Mouse (Mus musculus): ENCODE results near the gene Slc16a11. TPM values are rescaled to one million over a fixed set of nuclear protein-coding genes. Genes with fewer than 3 reads are reported as not detected.

Gene Slc16a11
- polyA plus RNA-seq, 1 experiment from 2014 or later = 1.5 TPM

GRCm38 (mm10) chr11:70239541-70240279, 27.2 kb downstream of the Slc16a11 start, which contains the start of the genes Gm21988 and Rnasek:
Gm21988 (minus strand) TSS chr11:70239830.
Rnasek (minus strand) TSS chr11:70239842.
- Histone ChIP-seq H3K27me3 (peaks cover 8% of the 10 kb centered on the region), H3K9ac (peak within 1 kb of the TSS; percentile 90), H3K4me3 (peak within 1 kb of the TSS; percentile 95), H3K4me2 (replicated peaks) (peak within 1 kb of the TSS; percentile 98), H3K4me1 (peaks cover 31% of the 10 kb centered on the region), H3K9me3 (no peaks in the 10 kb centered on the region), H3K36me3 (peaks cover 13% of the 10 kb centered on the region), H3K27ac (peak within 1 kb of the TSS; percentile 67)
- peak; percentile 46 for ATAC-seq (ENCODE audit: low FRiP score, low read depth)
- WGBS = under 1% methylated on average over 30 of the region's 35 CpGs

GRCm38 (mm10) chr11:70242591-70242990, 30.0 kb downstream of the Slc16a11 start:
- Histone ChIP-seq H3K27me3 (peaks cover 24% of the 10 kb centered on the region), H3K9me3 (no peaks in the 10 kb centered on the region), H3K4me2 (replicated peaks) (no peak overlapping the region), H3K4me3 (no peak overlapping the region), H3K4me1 (peaks cover 17% of the 10 kb centered on the region), H3K36me3 (no peaks in the 10 kb centered on the region), H3K9ac (no peak overlapping the region), H3K27ac (no peak overlapping the region)
- ATAC-seq (ENCODE audit: low FRiP score, low read depth) = no peak
- 67% methylated on average over 11 of the region's 11 CpGs for WGBS

- H3K9me3 ChIP-seq = no peaks in the 10 kb centered on the region
- H3K27ac ChIP-seq = no peak overlapping the region
- 51% methylated on average over 9 of the region's 9 CpGs for WGBS
- H3K4me2 ChIP-seq (replicated peaks) = no peak overlapping the region
- peaks cover 60% of the 10 kb centered on the region for H3K27me3 ChIP-seq
- no peak for ATAC-seq (ENCODE audit: low FRiP score, low read depth)
- H3K4me1 ChIP-seq = no peaks in the 10 kb centered on the region
- H3K4me3 ChIP-seq = no peak overlapping the region
- no peaks in the 10 kb centered on the region for H3K36me3 ChIP-seq
- no peak overlapping the region for H3K9ac ChIP-seq
Observed at GRCm38 (mm10) chr11:70247136-70247845, 34.7 kb downstream of the Slc16a11 start.

- Histone ChIP-seq H3K9ac (no peak overlapping the region), H3K4me1 (peaks cover 10% of the 10 kb centered on the region), H3K4me3 (no peak overlapping the region), H3K4me2 (replicated peaks) (no peak overlapping the region), H3K36me3 (no peaks in the 10 kb centered on the region), H3K9me3 (no peaks in the 10 kb centered on the region), H3K27me3 (peaks cover 78% of the 10 kb centered on the region), H3K27ac (no peak overlapping the region)
- ATAC-seq (ENCODE audit: low FRiP score, low read depth) = no peak
- WGBS = 69% methylated on average over 11 of the region's 11 CpGs
Observed at GRCm38 (mm10) chr11:70250150-70250549, 37.6 kb downstream of the Slc16a11 start.

- H3K27me3 ChIP-seq = peaks cover 83% of the 10 kb centered on the region
- peaks cover 14% of the 10 kb centered on the region for H3K4me1 ChIP-seq
- H3K9ac ChIP-seq = no peak overlapping the region
- H3K36me3 ChIP-seq = no peaks in the 10 kb centered on the region
- ATAC-seq (ENCODE audit: low FRiP score, low read depth) = no peak
- no peaks in the 10 kb centered on the region for H3K9me3 ChIP-seq
- no peak overlapping the region for H3K27ac ChIP-seq
- 81% methylated on average over 8 of the region's 8 CpGs for WGBS
- H3K4me2 ChIP-seq (replicated peaks) = no peak overlapping the region
- H3K4me3 ChIP-seq = no peak overlapping the region
Observed at GRCm38 (mm10) chr11:70251853-70252252, 39.3 kb downstream of the Slc16a11 start.

GRCm38 (mm10) chr11:70254337-70254736, 41.8 kb downstream of the Slc16a11 start:
- Histone ChIP-seq H3K4me3 (peak overlapping the region; percentile 37), H3K9me3 (no peaks in the 10 kb centered on the region), H3K9ac (peak overlapping the region; percentile 27; the same call in 1 of the 2 replicates), H3K4me2 (replicated peaks) (peak overlapping the region; percentile 59), H3K27me3 (peaks cover 84% of the 10 kb centered on the region), H3K36me3 (no peaks in the 10 kb centered on the region), H3K27ac (no peak overlapping the region), H3K4me1 (peaks cover 14% of the 10 kb centered on the region)
- no peak for ATAC-seq (ENCODE audit: low FRiP score, low read depth)
- 3% methylated on average over 18 of the region's 18 CpGs for WGBS

- Histone ChIP-seq H3K4me2 (replicated peaks) (peak within 1 kb of the TSS; percentile 59), H3K9ac (peak within 1 kb of the TSS; percentile 27), H3K36me3 (no peaks in the 10 kb centered on the region), H3K4me3 (peak within 1 kb of the TSS; percentile 37), H3K27ac (no peak within 1 kb of the TSS), H3K9me3 (no peaks in the 10 kb centered on the region), H3K27me3 (peaks cover 78% of the 10 kb centered on the region), H3K4me1 (peaks cover 14% of the 10 kb centered on the region)
- no peak for ATAC-seq (ENCODE audit: low FRiP score, low read depth)
- WGBS = 2% methylated on average over 25 of the region's 25 CpGs
Observed at GRCm38 (mm10) chr11:70254931-70255531, 42.5 kb downstream of the Slc16a11 start, which contains the start of gene Alox12. Alox12 (minus strand) TSS chr11:70255353.

- WGBS = 89% methylated on average over 4 of the region's 4 CpGs
- Histone ChIP-seq H3K36me3 (no peaks in the 10 kb centered on the region), H3K27ac (no peak overlapping the region)
Observed at GRCm38 (mm10) chr11:70259035-70259434, 46.5 kb downstream of the Slc16a11 start.

GRCm38 (mm10) chr11:70265252-70265651, 52.7 kb downstream of the Slc16a11 start:
- ATAC-seq (ENCODE audit: low FRiP score, low read depth) = no peak
- Histone ChIP-seq H3K9me3 (no peaks in the 10 kb centered on the region), H3K4me3 (no peak overlapping the region), H3K27me3 (no peaks in the 10 kb centered on the region; the same call in 1 of the 2 replicates), H3K9ac (no peak overlapping the region), H3K36me3 (no peaks in the 10 kb centered on the region), H3K4me1 (0 out of 2 replicates have a peak, but pooled peaks cover 7% of the 10 kb centered on the region), H3K27ac (no peak overlapping the region), H3K4me2 (replicated peaks) (no peak overlapping the region)
- 56% methylated on average over 3 of the region's 3 CpGs for WGBS

More at GRCm38 (mm10) chr11:70259035-70259434, 46.5 kb downstream of the Slc16a11 start:
- Histone ChIP-seq H3K4me1 (peaks cover 14% of the 10 kb centered on the region), H3K4me2 (replicated peaks) (no peak overlapping the region), H3K27me3 (peaks cover 38% of the 10 kb centered on the region), H3K4me3 (no peak overlapping the region), H3K9me3 (no peaks in the 10 kb centered on the region), H3K9ac (no peak overlapping the region)
- ATAC-seq (ENCODE audit: low FRiP score, low read depth) = no peak

GRCm38 (mm10) chr11:70265819-70266218, 53.3 kb downstream of the Slc16a11 start:
- Histone ChIP-seq H3K9me3 (no peaks in the 10 kb centered on the region), H3K4me2 (replicated peaks) (no peak overlapping the region), H3K36me3 (no peaks in the 10 kb centered on the region), H3K4me3 (no peak overlapping the region), H3K4me1 (0 out of 2 replicates have a peak, but pooled peaks cover 7% of the 10 kb centered on the region), H3K27ac (no peak overlapping the region), H3K9ac (no peak overlapping the region), H3K27me3 (no peaks in the 10 kb centered on the region; the same call in 1 of the 2 replicates)
- WGBS = 66% methylated on average over 4 of the region's 4 CpGs
- no peak for ATAC-seq (ENCODE audit: low FRiP score, low read depth)

Measured in limb, embryonic 13.5 days (tissue).